Mouse (Mus musculus) spleen, adult 2 months (tissue): ENCODE data around the gene Pitpnc1.

ENCODE experiments used
- CTCF ChIP-seq: fragments of 200-500 bp; IDR thresholded peaks from 2 replicates; pipeline ENCODE4 v1.5.1; 2011; ENCODE audit warnings: mild to moderate bottlenecking, inconsistent platforms; ENCODE audit not compliant: insufficient read depth, insufficient read length, insufficient replicate concordance; ENCODE audit errors: extremely low read depth
- POLR2A ChIP-seq: fragments of 200-500 bp; IDR thresholded peaks from 2 replicates; pipeline ENCODE4 v1.6.1; 2011; ENCODE audit warnings: low read depth, low read length, inconsistent platforms

GRCm38 (mm10) chr11:107459828-107460227 is 10.7 kb downstream of the Pitpnc1 start:
- TF ChIP-seq CTCF (no peak), POLR2A (no peak)
